Mouse (Mus musculus): ENCODE results near the gene Ihh. TPM values are rescaled to one million over a fixed set of nuclear protein-coding genes. Genes with fewer than 3 reads are reported as not detected.

The Ihh gene
- 0.06 and 0.14 TPM in 2 replicates for polyA plus RNA-seq (2016; fragmentation: Nextera tagmentation; extraction: Ambion mirVana)

DNA sequence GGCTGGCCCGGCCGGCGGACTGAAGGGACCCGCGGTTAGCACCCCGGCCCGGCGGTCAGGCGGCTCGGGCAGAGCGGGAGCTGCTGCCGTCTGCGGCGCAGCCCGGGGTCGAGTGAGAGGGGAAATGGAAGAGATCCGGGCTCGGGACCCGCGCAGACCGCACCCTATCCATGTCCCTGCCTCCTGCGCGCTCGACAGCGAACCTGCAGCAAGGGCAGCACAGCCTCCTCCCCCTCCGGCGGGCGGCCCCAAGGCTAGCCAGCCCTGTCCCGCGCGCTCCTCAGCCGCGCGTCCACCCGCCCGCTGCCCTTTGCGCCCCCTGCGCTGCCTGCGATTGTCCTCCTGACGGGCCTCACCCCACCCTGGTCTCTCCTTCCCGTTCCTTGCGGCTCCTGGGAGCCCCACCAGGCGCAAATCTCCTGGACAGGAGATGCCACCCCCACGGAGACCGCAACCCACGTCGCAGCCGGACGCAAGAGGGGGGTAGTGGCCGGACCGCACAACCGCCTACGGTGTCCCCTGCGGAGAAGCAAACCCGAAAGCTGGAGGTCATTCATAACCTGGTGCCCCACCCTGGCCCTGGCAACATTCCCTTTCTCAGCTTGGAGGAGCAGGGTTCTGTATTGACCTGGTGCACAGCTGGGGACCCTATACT lies at the start of gene Ihh:
Gene Ihh (minus strand): TSS at position 117 of the 655 bp plus-strand sequence.
- Histone ChIP-seq H3K4me1 (replicated peaks) (peaks cover 39% of the 10 kb centered on the region), H3K9ac (0 out of 2 replicates have a peak within 1 kb of the TSS, but pooled peaks have one; percentile 1), H3K27me3 (replicated peaks) (peaks cover 94% of the 10 kb centered on the region), H3K27ac (ENCODE audit: poor library complexity, severe bottlenecking) (no peak within 1 kb of the TSS), H3K4me3 (peak within 1 kb of the TSS; percentile 44), H3K4me2 (peak within 1 kb of the TSS; percentile 72), H3K36me3 (no peaks in the 10 kb centered on the region), H3K9me3 (replicated peaks) (no peaks in the 10 kb centered on the region)
- peak; percentile 25; the same call in 1 of the 2 replicates for ATAC-seq (ENCODE audit: insufficient number of reproducible peaks, low FRiP score)
- WGBS, result 4% methylated on average over 37 of the region's 55 CpGs

DNA sequence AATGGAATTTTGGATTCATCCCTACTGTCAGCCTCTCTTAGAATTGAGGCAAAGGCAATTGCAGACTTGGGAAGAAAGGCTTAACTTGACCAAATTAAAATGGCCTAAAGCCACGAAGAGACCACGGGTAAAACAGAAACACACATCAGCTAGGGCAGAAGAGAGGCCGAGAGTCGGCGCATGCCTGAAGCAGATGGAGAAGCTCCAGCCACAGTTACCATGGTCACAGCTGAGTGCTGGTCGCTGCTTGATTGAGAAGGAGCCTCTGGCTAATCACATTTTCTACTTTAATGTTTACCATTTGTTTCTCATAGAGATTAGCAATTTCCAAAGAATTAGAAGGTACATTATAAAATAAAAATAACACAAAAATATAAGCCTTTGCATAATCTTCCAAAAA lies 49.7 kb upstream of the Ihh start:
- H3K9me3 ChIP-seq (replicated peaks), result no peaks in the 10 kb centered on the region
- no peaks in the 10 kb centered on the region for H3K36me3 ChIP-seq
- 70% methylated on average over 6 of the region's 6 CpGs for WGBS
- no peaks in the 10 kb centered on the region for H3K27me3 ChIP-seq (replicated peaks)
- H3K4me3 ChIP-seq, result no peak overlapping the region
- no peak overlapping the region for H3K27ac ChIP-seq (ENCODE audit: poor library complexity, severe bottlenecking)
- H3K9ac ChIP-seq, result no peak overlapping the region
- H3K4me1 ChIP-seq (replicated peaks), result peaks cover 7% of the 10 kb centered on the region
- no peak overlapping the region for H3K4me2 ChIP-seq
- ATAC-seq (ENCODE audit: insufficient number of reproducible peaks, low FRiP score), result no peak

GRCm38 (mm10) chr1:75000496-75000895 lies 49.0 kb upstream of the Ihh start:
- no peak overlapping the region for H3K9ac ChIP-seq
- no peak overlapping the region for H3K27ac ChIP-seq (ENCODE audit: poor library complexity, severe bottlenecking)
- no peaks in the 10 kb centered on the region for H3K9me3 ChIP-seq (replicated peaks)
- no peak overlapping the region for H3K4me3 ChIP-seq
- 0% methylated on average over 1 of the region's 1 CpGs for WGBS
- no peak overlapping the region for H3K4me2 ChIP-seq
- ATAC-seq (ENCODE audit: insufficient number of reproducible peaks, low FRiP score), result no peak
- H3K36me3 ChIP-seq, result no peaks in the 10 kb centered on the region
- no peaks in the 10 kb centered on the region for H3K27me3 ChIP-seq (replicated peaks)
- H3K4me1 ChIP-seq (replicated peaks), result no peaks in the 10 kb centered on the region

- Histone ChIP-seq H3K27me3 (replicated peaks) (no peaks in the 10 kb centered on the region), H3K4me2 (no peak overlapping the region), H3K4me3 (no peak overlapping the region), H3K4me1 (replicated peaks) (no peaks in the 10 kb centered on the region), H3K9ac (no peak overlapping the region), H3K27ac (ENCODE audit: poor library complexity, severe bottlenecking) (no peak overlapping the region), H3K9me3 (replicated peaks) (no peaks in the 10 kb centered on the region), H3K36me3 (no peaks in the 10 kb centered on the region)
- WGBS, result 62% methylated on average over 5 of the region's 5 CpGs
- ATAC-seq (ENCODE audit: insufficient number of reproducible peaks, low FRiP score), result no peak
Observed at GRCm38 (mm10) chr1:74999173-74999572, 47.7 kb upstream of the Ihh start.

DNA sequence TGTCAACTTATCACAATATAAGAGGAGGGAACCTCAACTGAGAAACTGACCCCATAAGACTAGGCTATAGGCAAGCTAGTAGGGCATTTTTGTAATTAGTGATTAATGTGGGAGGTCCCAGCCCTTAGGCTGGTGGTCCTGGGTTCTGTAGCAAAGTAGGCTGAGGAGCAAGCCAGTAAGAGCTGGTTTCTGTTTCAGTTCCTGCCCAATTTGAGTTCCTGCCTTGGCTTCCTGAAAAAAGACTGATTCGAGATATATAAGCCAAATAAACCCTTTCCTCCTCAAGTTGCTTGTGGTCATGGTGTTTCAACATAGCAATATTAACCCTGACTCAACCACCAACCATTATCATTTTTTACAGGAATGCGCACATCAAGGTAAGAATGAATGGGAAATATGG lies 45.8 kb upstream of the Ihh start:
- WGBS, result 69% methylated on average over 2 of the region's 2 CpGs
- no peaks in the 10 kb centered on the region for H3K4me1 ChIP-seq (replicated peaks)
- no peaks in the 10 kb centered on the region for H3K36me3 ChIP-seq
- no peak overlapping the region for H3K27ac ChIP-seq (ENCODE audit: poor library complexity, severe bottlenecking)
- H3K27me3 ChIP-seq (replicated peaks), result no peaks in the 10 kb centered on the region
- no peaks in the 10 kb centered on the region for H3K9me3 ChIP-seq (replicated peaks)
- no peak for ATAC-seq (ENCODE audit: insufficient number of reproducible peaks, low FRiP score)
- H3K9ac ChIP-seq, result no peak overlapping the region
- H3K4me2 ChIP-seq, result no peak overlapping the region
- H3K4me3 ChIP-seq, result no peak overlapping the region

GRCm38 (mm10) chr1:74977001-74977400 lies 25.5 kb upstream of the Ihh start:
- no peak overlapping the region for H3K9ac ChIP-seq
- 79% methylated on average over 8 of the region's 8 CpGs for WGBS
- H3K4me1 ChIP-seq (replicated peaks), result peaks cover 5% of the 10 kb centered on the region; the same call in 1 of the 2 replicates
- H3K4me2 ChIP-seq, result no peak overlapping the region
- H3K36me3 ChIP-seq, result no peaks in the 10 kb centered on the region
- H3K9me3 ChIP-seq (replicated peaks), result no peaks in the 10 kb centered on the region
- no peak for ATAC-seq (ENCODE audit: insufficient number of reproducible peaks, low FRiP score)
- H3K27ac ChIP-seq (ENCODE audit: poor library complexity, severe bottlenecking), result no peak overlapping the region
- no peaks in the 10 kb centered on the region for H3K27me3 ChIP-seq (replicated peaks)
- no peak overlapping the region for H3K4me3 ChIP-seq

- no peaks in the 10 kb centered on the region for H3K27me3 ChIP-seq (replicated peaks)
- H3K36me3 ChIP-seq, result no peaks in the 10 kb centered on the region
- no peak for ATAC-seq (ENCODE audit: insufficient number of reproducible peaks, low FRiP score)
- no peak overlapping the region for H3K4me3 ChIP-seq
- H3K9me3 ChIP-seq (replicated peaks), result no peaks in the 10 kb centered on the region
- WGBS, result 86% methylated on average over 1 of the region's 1 CpGs
- H3K27ac ChIP-seq (ENCODE audit: poor library complexity, severe bottlenecking), result no peak overlapping the region
- peaks cover 5% of the 10 kb centered on the region; the same call in 1 of the 2 replicates for H3K4me1 ChIP-seq (replicated peaks)
- H3K9ac ChIP-seq, result no peak overlapping the region
- H3K4me2 ChIP-seq, result no peak overlapping the region
Observed at GRCm38 (mm10) chr1:74975936-74976335, 24.5 kb upstream of the Ihh start.

GRCm38 (mm10) chr1:74973590-74973989 lies 22.1 kb upstream of the Ihh start:
- ATAC-seq (ENCODE audit: insufficient number of reproducible peaks, low FRiP score), result no peak
- Histone ChIP-seq H3K4me1 (replicated peaks) (peaks cover 2% of the 10 kb centered on the region; the same call in 1 of the 2 replicates), H3K27me3 (replicated peaks) (no peaks in the 10 kb centered on the region), H3K9ac (no peak overlapping the region), H3K4me3 (no peak overlapping the region), H3K4me2 (no peak overlapping the region), H3K36me3 (no peaks in the 10 kb centered on the region), H3K27ac (ENCODE audit: poor library complexity, severe bottlenecking) (no peak overlapping the region), H3K9me3 (replicated peaks) (no peaks in the 10 kb centered on the region)
- WGBS, result 77% methylated on average over 6 of the region's 6 CpGs

- Histone ChIP-seq H3K4me2 (no peak overlapping the region), H3K27me3 (replicated peaks) (0 out of 2 replicates have a peak, but pooled peaks cover 3% of the 10 kb centered on the region), H3K9me3 (replicated peaks) (no peaks in the 10 kb centered on the region), H3K36me3 (no peaks in the 10 kb centered on the region), H3K9ac (no peak overlapping the region), H3K4me3 (no peak overlapping the region), H3K4me1 (replicated peaks) (0 out of 2 replicates have a peak, but pooled peaks cover 6% of the 10 kb centered on the region), H3K27ac (ENCODE audit: poor library complexity, severe bottlenecking) (no peak overlapping the region)
- ATAC-seq (ENCODE audit: insufficient number of reproducible peaks, low FRiP score), result no peak
- 51% methylated on average over 4 of the region's 4 CpGs for WGBS
Observed at GRCm38 (mm10) chr1:74971353-74972050, 20.0 kb upstream of the Ihh start.

- Histone ChIP-seq H3K27me3 (replicated peaks) (peaks cover 12% of the 10 kb centered on the region), H3K4me2 (no peak overlapping the region), H3K4me3 (no peak overlapping the region), H3K36me3 (no peaks in the 10 kb centered on the region), H3K27ac (ENCODE audit: poor library complexity, severe bottlenecking) (no peak overlapping the region), H3K4me1 (replicated peaks) (peaks cover 11% of the 10 kb centered on the region), H3K9me3 (replicated peaks) (no peaks in the 10 kb centered on the region), H3K9ac (no peak overlapping the region)
- 35% methylated on average over 8 of the region's 8 CpGs for WGBS
- no peak for ATAC-seq (ENCODE audit: insufficient number of reproducible peaks, low FRiP score)
Observed at GRCm38 (mm10) chr1:74967962-74968580, 16.6 kb upstream of the Ihh start.

GRCm38 (mm10) chr1:74964494-74965215 lies 13.2 kb upstream of the Ihh start:
- Histone ChIP-seq H3K9ac (peak overlapping the region; percentile 55), H3K27me3 (replicated peaks) (peaks cover 29% of the 10 kb centered on the region), H3K9me3 (replicated peaks) (no peaks in the 10 kb centered on the region), H3K36me3 (no peaks in the 10 kb centered on the region), H3K4me3 (peak overlapping the region; percentile 21; the same call in 1 of the 2 replicates), H3K27ac (ENCODE audit: poor library complexity, severe bottlenecking) (no peak overlapping the region), H3K4me1 (replicated peaks) (peaks cover 11% of the 10 kb centered on the region), H3K4me2 (peak overlapping the region; percentile 63)
- no peak; the same call in 1 of the 2 replicates for ATAC-seq (ENCODE audit: insufficient number of reproducible peaks, low FRiP score)
- 22% methylated on average over 16 of the region's 16 CpGs for WGBS

Measured in heart, embryonic 12.5 days (tissue).